Mouse (Mus musculus) olfactory bulb, adult 2 months (tissue): Measurements from ENCODE around the gene Man1c1.

Experiments
- CTCF ChIP-seq: fragments of 200-500 bp; IDR thresholded peaks from 2 replicates; pipeline ENCODE4 v1.5.1; 2012; ENCODE audit warnings: low read depth, mild to moderate bottlenecking, low read length, moderate library complexity; ENCODE audit not compliant: insufficient read depth
- POLR2A ChIP-seq: fragments of 200-500 bp; IDR thresholded peaks from 2 replicates; pipeline ENCODE4 v1.6.1; 2012; ENCODE audit warnings: mild to moderate bottlenecking, low read depth, low read length, moderate library complexity; ENCODE audit not compliant: insufficient read depth

DNA sequence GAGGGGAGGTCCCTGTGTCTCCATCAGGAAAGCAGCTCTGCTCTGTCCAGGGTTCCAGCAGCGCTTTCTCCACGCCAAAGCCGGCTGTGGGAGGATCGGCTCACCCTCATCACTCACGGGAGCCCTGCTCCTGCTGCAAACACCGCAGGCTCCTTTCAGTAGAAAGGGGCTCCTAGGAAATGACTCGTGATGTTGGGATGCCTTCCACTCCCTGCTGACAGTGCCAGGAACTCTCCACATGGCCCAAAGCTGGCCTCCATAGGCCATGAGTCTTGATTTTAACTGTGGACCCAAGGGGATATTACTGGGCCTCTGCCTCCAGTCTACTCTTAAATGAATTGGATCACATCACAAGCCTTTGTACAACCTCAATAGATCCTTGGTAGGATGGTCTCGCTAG is 134.3 kb downstream of the Man1c1 start:
- TF ChIP-seq CTCF (no peak), POLR2A (no peak)
